Mouse (Mus musculus) liver, adult 2 months (tissue): ENCODE results near the gene Aifm2.

Experiments used
- CTCF ChIP-seq: fragments of 200-500 bp; IDR thresholded peaks from 2 replicates; pipeline ENCODE4 v1.5.1; 2011; ENCODE audit warnings: low read depth, low read length, control low read depth
- POLR2A ChIP-seq: fragments of 200-500 bp; IDR thresholded peaks from 2 replicates; pipeline ENCODE4 v1.6.1; 2011; ENCODE audit warnings: low read length, control low read depth; ENCODE audit not compliant: insufficient read depth; ENCODE audit errors: extremely low read depth

- TF ChIP-seq POLR2A, result no peak
- TF ChIP-seq CTCF, result no peak
These were observed 10.4 kb upstream of the Aifm2 start for GRCm38 (mm10) chr10:61704663-61705062.
